Mouse (Mus musculus) forebrain, embryonic 12.5 days (tissue): Measurements from ENCODE around the gene Stim2. TPM values are rescaled to one million over a fixed set of nuclear protein-coding genes. Genes with fewer than 3 reads are reported as not detected.

Experiments
- ATAC-seq: fragments of 200-750 bp; cut with Nextera tagmentation; 2 replicates; pipeline ENCODE4 v1.8.0; 2017; ENCODE audit warnings: moderate TSS enrichment; ENCODE audit not compliant: low FRiP score
- H3K27ac ChIP-seq: fragments of 300-500 bp; sonication (generic); 2 replicates; pipeline ENCODE4 v1.5.1; 2016; ENCODE audit warnings: mild to moderate bottlenecking
- H3K27me3 ChIP-seq: fragments of 300-500 bp; sonication (generic); 2 replicates; pipeline ENCODE4 v1.6.1; 2016; ENCODE audit warnings: mild to moderate bottlenecking
- H3K36me3 ChIP-seq: fragments of 300-500 bp; sonication (generic); replicated peaks from 2 replicates; pipeline ENCODE4 v1.6.1; 2016; ENCODE audit warnings: mild to moderate bottlenecking
- H3K4me1 ChIP-seq: fragments of 300-500 bp; sonication (generic); 2 replicates; pipeline ENCODE4 v1.6.1; 2016
- H3K4me2 ChIP-seq: fragments of 300-500 bp; sonication (generic); 2 replicates; pipeline ENCODE4 v1.6.1; 2016; ENCODE audit warnings: mild to moderate bottlenecking, moderate library complexity
- H3K4me3 ChIP-seq: fragments of 300-500 bp; sonication (generic); replicated peaks from 2 replicates; pipeline ENCODE4 v1.5.1; 2016; ENCODE audit warnings: mild to moderate bottlenecking
- H3K9ac ChIP-seq: fragments of 300-500 bp; sonication (generic); 2 replicates; pipeline ENCODE4 v1.6.1; 2016; ENCODE audit warnings: mild to moderate bottlenecking
- H3K9me3 ChIP-seq: fragments of 300-500 bp; sonication (generic); 2 replicates; pipeline ENCODE4 v1.6.1; 2016
- WGBS: fragments of 180-500 bp; shearing (Covaris S2); methylation state at CpG from one replicate; pipeline ENCODE4 v1.1.7; 2016; 5-methylcytosine and 5-hydroxymethylcytosine counted together
- polyA plus RNA-seq: library from polyadenylated mRNA; unstranded; fragments of >200 nt; fragmentation: Nextera tagmentation; extraction: Ambion mirVana; gene quantifications from 2 replicates; pipeline ENCODE4 v1.2.1, GENCODE M21; 2016

The Stim2 gene
- polyA plus RNA-seq, 1 experiment from 2014 or later, result 22.6 TPM

- Histone ChIP-seq H3K4me2 (no peak overlapping the region), H3K27ac (no peak overlapping the region), H3K4me3 (no peak overlapping the region), H3K9ac (no peak overlapping the region), H3K36me3 (0 out of 2 replicates have a peak, but pooled peaks cover 3% of the 10 kb centered on the region), H3K27me3 (no peaks in the 10 kb centered on the region), H3K9me3 (no peaks in the 10 kb centered on the region), H3K4me1 (peaks cover 11% of the 10 kb centered on the region)
- no peak for ATAC-seq
- 65% methylated on average over 1 of the region's 1 CpGs for WGBS
Measured at GRCm38 (mm10) chr5:54101960-54102359, 103.7 kb downstream of the Stim2 start.

GRCm38 (mm10) chr5:54106669-54107068, 108.4 kb downstream of the Stim2 start:
- Histone ChIP-seq H3K4me3 (no peak overlapping the region), H3K9me3 (no peaks in the 10 kb centered on the region), H3K27me3 (no peaks in the 10 kb centered on the region), H3K4me1 (no peaks in the 10 kb centered on the region), H3K9ac (no peak overlapping the region), H3K36me3 (0 out of 2 replicates have a peak, but pooled peaks cover 3% of the 10 kb centered on the region), H3K4me2 (no peak overlapping the region), H3K27ac (no peak overlapping the region)
- no peak for ATAC-seq
- 91% methylated on average over 4 of the region's 4 CpGs for WGBS

GRCm38 (mm10) chr5:54107069-54107468, 108.8 kb downstream of the Stim2 start:
- Histone ChIP-seq H3K4me2 (no peak overlapping the region), H3K36me3 (0 out of 2 replicates have a peak, but pooled peaks cover 3% of the 10 kb centered on the region), H3K27ac (no peak overlapping the region), H3K9me3 (no peaks in the 10 kb centered on the region), H3K4me1 (no peaks in the 10 kb centered on the region), H3K9ac (no peak overlapping the region), H3K4me3 (no peak overlapping the region), H3K27me3 (no peaks in the 10 kb centered on the region)
- WGBS, result 84% methylated on average over 6 of the region's 6 CpGs
- no peak for ATAC-seq

GRCm38 (mm10) chr5:54109096-54109495, 110.8 kb downstream of the Stim2 start:
- Histone ChIP-seq H3K27me3 (no peaks in the 10 kb centered on the region), H3K4me2 (no peak overlapping the region), H3K9me3 (no peaks in the 10 kb centered on the region), H3K27ac (no peak overlapping the region), H3K9ac (no peak overlapping the region), H3K4me1 (no peaks in the 10 kb centered on the region), H3K4me3 (no peak overlapping the region), H3K36me3 (0 out of 2 replicates have a peak, but pooled peaks cover 3% of the 10 kb centered on the region)
- ATAC-seq, result no peak
- WGBS, result 97% methylated on average over 5 of the region's 5 CpGs

GRCm38 (mm10) chr5:54110789-54111188, 112.5 kb downstream of the Stim2 start:
- Histone ChIP-seq H3K27ac (no peak overlapping the region), H3K9ac (no peak overlapping the region), H3K4me1 (peaks cover 3% of the 10 kb centered on the region; the same call in 1 of the 2 replicates), H3K9me3 (no peaks in the 10 kb centered on the region), H3K27me3 (no peaks in the 10 kb centered on the region), H3K4me2 (no peak overlapping the region), H3K36me3 (no peaks in the 10 kb centered on the region), H3K4me3 (no peak overlapping the region)
- ATAC-seq, result no peak
- WGBS, result 94% methylated on average over 11 of the region's 11 CpGs

GRCm38 (mm10) chr5:54113284-54113683, 115.0 kb downstream of the Stim2 start:
- Histone ChIP-seq H3K4me3 (no peak overlapping the region), H3K27me3 (no peaks in the 10 kb centered on the region), H3K4me2 (no peak overlapping the region), H3K27ac (no peak overlapping the region), H3K4me1 (peaks cover 3% of the 10 kb centered on the region; the same call in 1 of the 2 replicates), H3K36me3 (peaks cover under 1% of the 10 kb centered on the region; the same call in 1 of the 2 replicates), H3K9ac (no peak overlapping the region), H3K9me3 (no peaks in the 10 kb centered on the region)
- WGBS, result 31% methylated on average over 3 of the region's 3 CpGs
- no peak for ATAC-seq

- no peak for ATAC-seq
- WGBS, result 74% methylated on average over 10 of the region's 10 CpGs
Measured at GRCm38 (mm10) chr5:54116538-54116937, 118.2 kb downstream of the Stim2 start.

GRCm38 (mm10) chr5:54118410-54119212, 120.3 kb downstream of the Stim2 start:
- 91% methylated on average over 19 of the region's 19 CpGs for WGBS
- Histone ChIP-seq H3K4me1 (peaks cover 3% of the 10 kb centered on the region; the same call in 1 of the 2 replicates), H3K27me3 (no peaks in the 10 kb centered on the region), H3K4me2 (no peak overlapping the region), H3K36me3 (peaks cover 8% of the 10 kb centered on the region), H3K9ac (no peak overlapping the region), H3K4me3 (no peak overlapping the region), H3K27ac (no peak overlapping the region), H3K9me3 (no peaks in the 10 kb centered on the region)
- no peak for ATAC-seq

More at GRCm38 (mm10) chr5:54116538-54116937, 118.2 kb downstream of the Stim2 start:
- Histone ChIP-seq H3K4me3 (no peak overlapping the region), H3K36me3 (peaks cover 8% of the 10 kb centered on the region), H3K4me1 (peaks cover 3% of the 10 kb centered on the region; the same call in 1 of the 2 replicates), H3K4me2 (no peak overlapping the region), H3K27me3 (no peaks in the 10 kb centered on the region), H3K9me3 (no peaks in the 10 kb centered on the region), H3K9ac (no peak overlapping the region), H3K27ac (no peak overlapping the region)

GRCm38 (mm10) chr5:54148091-54148795, 149.9 kb downstream of the Stim2 start:
- no peak overlapping the region for H3K9ac ChIP-seq
- WGBS, result 77% methylated on average over 5 of the region's 5 CpGs
- H3K4me1 ChIP-seq, result no peaks in the 10 kb centered on the region
- H3K36me3 ChIP-seq, result no peaks in the 10 kb centered on the region
- H3K4me3 ChIP-seq, result no peak overlapping the region
- no peaks in the 10 kb centered on the region for H3K27me3 ChIP-seq
- no peak overlapping the region for H3K4me2 ChIP-seq
- no peak for ATAC-seq
- H3K27ac ChIP-seq, result no peak overlapping the region
- no peaks in the 10 kb centered on the region for H3K9me3 ChIP-seq

- no peaks in the 10 kb centered on the region for H3K9me3 ChIP-seq
- peak overlapping the region; percentile 33 for H3K4me3 ChIP-seq
- H3K27ac ChIP-seq, result no peak overlapping the region; the same call in 1 of the 2 replicates
- H3K27me3 ChIP-seq, result 0 out of 2 replicates have a peak, but pooled peaks cover 4% of the 10 kb centered on the region
- peak; percentile 33; the same call in 1 of the 2 replicates for ATAC-seq
- peaks cover 31% of the 10 kb centered on the region for H3K4me1 ChIP-seq
- H3K9ac ChIP-seq, result no peak overlapping the region
- H3K36me3 ChIP-seq, result no peaks in the 10 kb centered on the region
- H3K4me2 ChIP-seq, result peak overlapping the region; percentile 48
- 26% methylated on average over 13 of the region's 13 CpGs for WGBS
Measured at GRCm38 (mm10) chr5:54154503-54155226, 156.4 kb downstream of the Stim2 start.

- WGBS, result 33% methylated on average over 12 of the region's 12 CpGs
- 0 out of 2 replicates have a peak, but pooled peaks cover 4% of the 10 kb centered on the region for H3K27me3 ChIP-seq
- peaks cover 31% of the 10 kb centered on the region for H3K4me1 ChIP-seq
- no peak overlapping the region for H3K9ac ChIP-seq
- no peaks in the 10 kb centered on the region for H3K36me3 ChIP-seq
- H3K27ac ChIP-seq, result peak overlapping the region; percentile 53; the same call in 1 of the 2 replicates
- ATAC-seq, result peak; percentile 59; the same call in 1 of the 2 replicates
- no peaks in the 10 kb centered on the region for H3K9me3 ChIP-seq
- peak overlapping the region; percentile 33 for H3K4me3 ChIP-seq
- peak overlapping the region; percentile 48 for H3K4me2 ChIP-seq
Measured at GRCm38 (mm10) chr5:54155227-54155776, 157.0 kb downstream of the Stim2 start.
